Mouse (Mus musculus) adrenal gland, adult 2 months (tissue): ENCODE measurements around the gene Vmn1r40. TPM values are rescaled to one million over a fixed set of nuclear protein-coding genes. Genes with fewer than 3 reads are reported as not detected.

Experiments
- polyA plus RNA-seq: library from polyadenylated mRNA; depleted of rRNA; stranded (reverse); fragments of >200 nt; gene quantifications from 2 replicates; pipeline ENCODE4 v1.2.3, GENCODE M21; 2012; rRNA removed
- total RNA-seq, 2 experiments: library from RNA; stranded (reverse); gene quantifications; 2 replicates each; pipeline ENCODE4 v1.2.3; 2021

Gene Vmn1r40
- total and polyA plus RNA-seq, 3 experiments: not detected

Other genes with a start within 250 kb of the Vmn1r40 start
- 10 to 100 TPM; 26.3 to 39.4 TPM for gene Chchd6, start 111.9 kb upstream of the Vmn1r40 start, total RNA-seq
- 34.2 and 54.1 TPM in 2 replicates for gene Chchd6, start 111.9 kb upstream of the Vmn1r40 start, polyA plus RNA-seq
- 10 to 100 TPM in 1 of 2 experiments, 1 to 10 TPM in 1; 9.0 to 11.4 TPM for gene Txnrd3, start 63.6 kb upstream of the Vmn1r40 start, total RNA-seq
- gene Txnrd3, start 63.6 kb upstream of the Vmn1r40 start, polyA plus RNA-seq: 12.9 and 14.6 TPM in 2 replicates
- gene Vmn1r41, start 33.2 kb downstream of the Vmn1r40 start, total RNA-seq: not detected
- gene Vmn1r41, start 33.2 kb downstream of the Vmn1r40 start, polyA plus RNA-seq: not detected in 2 replicates
- not detected for gene Vmn1r42, start 168.9 kb downstream of the Vmn1r40 start, total RNA-seq
- gene Vmn1r42, start 168.9 kb downstream of the Vmn1r40 start, polyA plus RNA-seq: not detected in 2 replicates
- gene Vmn1r43, start 168.9 kb downstream of the Vmn1r40 start, total RNA-seq: not detected
- gene Vmn1r43, start 168.9 kb downstream of the Vmn1r40 start, polyA plus RNA-seq: not detected in 2 replicates
- not detected for gene Vmn1r44, start 176.1 kb downstream of the Vmn1r40 start, total RNA-seq
- gene Vmn1r44, start 176.1 kb downstream of the Vmn1r40 start, polyA plus RNA-seq: not detected in 2 replicates
- gene Vmn1r45, start 233.1 kb downstream of the Vmn1r40 start, total RNA-seq: not detected
- gene Vmn1r45, start 233.1 kb downstream of the Vmn1r40 start, polyA plus RNA-seq: not detected in 2 replicates